Mouse (Mus musculus) hindbrain, embryonic 12.5 days (tissue): ENCODE measurements around the gene Gpr63. TPM values are rescaled to one million over a fixed set of nuclear protein-coding genes. Genes with fewer than 3 reads are reported as not detected.
A peak's percentile ranks its signal among the peaks of the same experiment; 100 is the strongest.
"Not testable (repeated sequence)": the region's sequence is repeated elsewhere in the genome, so short reads cannot be mapped to it uniquely, and the experiment has no call there.

Source experiments
- ATAC-seq: fragments of 200-750 bp; cut with Nextera tagmentation; 2 replicates; pipeline ENCODE4 v1.8.0; 2017; ENCODE audit warnings: moderate TSS enrichment; ENCODE audit not compliant: low FRiP score
- H3K27ac ChIP-seq: fragments of 300-500 bp; sonication (generic); 2 replicates; pipeline ENCODE4 v1.5.1; 2016; ENCODE audit warnings: mild to moderate bottlenecking
- H3K27me3 ChIP-seq: fragments of 300-500 bp; sonication (generic); 2 replicates; pipeline ENCODE4 v1.6.1; 2016; ENCODE audit warnings: mild to moderate bottlenecking
- H3K36me3 ChIP-seq: fragments of 300-500 bp; sonication (generic); 2 replicates; pipeline ENCODE4 v1.6.1; 2016; ENCODE audit warnings: mild to moderate bottlenecking
- H3K4me1 ChIP-seq: fragments of 300-500 bp; sonication (generic); 2 replicates; pipeline ENCODE4 v1.6.1; 2016
- H3K4me2 ChIP-seq: fragments of 300-500 bp; sonication (generic); replicated peaks from 2 replicates; pipeline ENCODE4 v1.6.1; 2016; ENCODE audit warnings: mild to moderate bottlenecking
- H3K4me3 ChIP-seq: fragments of 300-500 bp; sonication (generic); 2 replicates; pipeline ENCODE4 v1.5.1; 2016; ENCODE audit warnings: mild to moderate bottlenecking
- H3K9ac ChIP-seq: fragments of 300-500 bp; sonication (generic); 2 replicates; pipeline ENCODE4 v1.6.1; 2016; ENCODE audit warnings: mild to moderate bottlenecking, moderate library complexity
- H3K9me3 ChIP-seq: fragments of 300-500 bp; sonication (generic); replicated peaks from 2 replicates; pipeline ENCODE4 v1.6.1; 2016; ENCODE audit warnings: mild to moderate bottlenecking
- WGBS: fragments of 180-500 bp; shearing (Covaris S2); methylation state at CpG from one replicate; pipeline ENCODE4 v1.1.7; 2016; 5-methylcytosine and 5-hydroxymethylcytosine counted together
- polyA plus RNA-seq: library from polyadenylated mRNA; unstranded; fragments of >200 nt; fragmentation: Nextera tagmentation; extraction: Ambion mirVana; gene quantifications from 2 replicates; pipeline ENCODE4 v1.2.1, GENCODE M21; 2016

Gpr63 gene
- polyA plus RNA-seq: 1.6 and 2.3 TPM in 2 replicates

- H3K4me2 ChIP-seq: peak within 1 kb of the TSS; percentile 63
- H3K4me1 ChIP-seq: peaks cover 8% of the 10 kb centered on the region; the same call in 1 of the 2 replicates
- H3K36me3 ChIP-seq: no peaks in the 10 kb centered on the region
- H3K27ac ChIP-seq: peak within 1 kb of the TSS; percentile 93
- ATAC-seq: peak; percentile 98
- H3K27me3 ChIP-seq: no peaks in the 10 kb centered on the region
- H3K9ac ChIP-seq: peak within 1 kb of the TSS; percentile 84
- peak within 1 kb of the TSS; percentile 80 for H3K4me3 ChIP-seq
- under 1% methylated on average over 58 of the region's 78 CpGs for WGBS
- H3K9me3 ChIP-seq: no peaks in the 10 kb centered on the region
Observed at GRCm38 (mm10) chr4:24966299-24966991, at the start of gene Gpr63. TSS of gene Gpr63 (plus strand) at chr4:24966407.

- H3K4me1 ChIP-seq: no peaks in the 10 kb centered on the region
- no peak for ATAC-seq
- H3K9me3 ChIP-seq: no peaks in the 10 kb centered on the region
- 82% methylated on average over 5 of the region's 5 CpGs for WGBS
- H3K4me2 ChIP-seq: no peak overlapping the region
- no peaks in the 10 kb centered on the region for H3K36me3 ChIP-seq
- no peak overlapping the region for H3K9ac ChIP-seq
- H3K4me3 ChIP-seq: no peak overlapping the region
- H3K27me3 ChIP-seq: no peaks in the 10 kb centered on the region
- no peak overlapping the region for H3K27ac ChIP-seq
Observed at GRCm38 (mm10) chr4:24920006-24920577, 46.1 kb upstream of the Gpr63 start.

GRCm38 (mm10) chr4:24924726-24925125, 41.5 kb upstream of the Gpr63 start:
- Histone ChIP-seq H3K4me2 (no peak overlapping the region), H3K4me1 (no peaks in the 10 kb centered on the region), H3K9me3 (no peaks in the 10 kb centered on the region), H3K9ac (no peak overlapping the region), H3K36me3 (no peaks in the 10 kb centered on the region), H3K27ac (no peak overlapping the region), H3K27me3 (no peaks in the 10 kb centered on the region), H3K4me3 (no peak overlapping the region)
- 79% methylated on average over 2 of the region's 2 CpGs for WGBS
- no peak for ATAC-seq

GRCm38 (mm10) chr4:24928260-24928780, 37.9 kb upstream of the Gpr63 start:
- Histone ChIP-seq H3K9ac (no peak overlapping the region), H3K4me2 (no peak overlapping the region), H3K27me3 (no peaks in the 10 kb centered on the region), H3K27ac (no peak overlapping the region), H3K9me3 (no peaks in the 10 kb centered on the region), H3K36me3 (no peaks in the 10 kb centered on the region), H3K4me1 (no peaks in the 10 kb centered on the region), H3K4me3 (no peak overlapping the region)
- ATAC-seq: peak; percentile 52; the same call in 1 of the 2 replicates
- WGBS: 86% methylated on average over 5 of the region's 5 CpGs

GRCm38 (mm10) chr4:24928926-24929325, 37.3 kb upstream of the Gpr63 start:
- no peaks in the 10 kb centered on the region for H3K36me3 ChIP-seq
- H3K27ac ChIP-seq: no peak overlapping the region
- no peaks in the 10 kb centered on the region for H3K4me1 ChIP-seq
- no peak for ATAC-seq
- H3K4me3 ChIP-seq: no peak overlapping the region
- H3K9me3 ChIP-seq: no peaks in the 10 kb centered on the region
- 89% methylated on average over 5 of the region's 5 CpGs for WGBS
- H3K27me3 ChIP-seq: no peaks in the 10 kb centered on the region
- no peak overlapping the region for H3K4me2 ChIP-seq
- no peak overlapping the region for H3K9ac ChIP-seq

GRCm38 (mm10) chr4:24942728-24943424, 23.3 kb upstream of the Gpr63 start:
- no peaks in the 10 kb centered on the region for H3K36me3 ChIP-seq
- no peak overlapping the region for H3K9ac ChIP-seq
- no peak overlapping the region for H3K4me2 ChIP-seq
- no peak for ATAC-seq
- H3K9me3 ChIP-seq: no peaks in the 10 kb centered on the region
- no peaks in the 10 kb centered on the region for H3K27me3 ChIP-seq
- H3K4me1 ChIP-seq: no peaks in the 10 kb centered on the region
- WGBS: 63% methylated on average over 6 of the region's 6 CpGs
- no peak overlapping the region for H3K27ac ChIP-seq
- no peak overlapping the region for H3K4me3 ChIP-seq

- Histone ChIP-seq H3K4me2 (peak overlapping the region; percentile 63), H3K27ac (peak overlapping the region; percentile 93; the same call in 1 of the 2 replicates), H3K9ac (peak overlapping the region; percentile 84; the same call in 1 of the 2 replicates), H3K9me3 (no peaks in the 10 kb centered on the region), H3K27me3 (no peaks in the 10 kb centered on the region), H3K36me3 (no peaks in the 10 kb centered on the region), H3K4me3 (peak overlapping the region; percentile 80), H3K4me1 (peaks cover 8% of the 10 kb centered on the region; the same call in 1 of the 2 replicates)
- 5% methylated on average over 8 of the region's 8 CpGs for WGBS
- peak; percentile 69 for ATAC-seq
Observed at GRCm38 (mm10) chr4:24965918-24966298, 299 bp upstream of the Gpr63 start.

GRCm38 (mm10) chr4:24967251-24967650, 1.0 kb downstream of the Gpr63 start:
- Histone ChIP-seq H3K27me3 (no peaks in the 10 kb centered on the region), H3K4me1 (peaks cover 8% of the 10 kb centered on the region; the same call in 1 of the 2 replicates)
- no peak for ATAC-seq

GRCm38 (mm10) chr4:24978589-24978988, 12.4 kb downstream of the Gpr63 start:
- 45% methylated on average over 4 of the region's 4 CpGs for WGBS
- H3K9ac ChIP-seq: no peak overlapping the region
- no peak overlapping the region for H3K27ac ChIP-seq
- H3K9me3 ChIP-seq: no peaks in the 10 kb centered on the region
- no peak overlapping the region for H3K4me2 ChIP-seq
- no peaks in the 10 kb centered on the region for H3K36me3 ChIP-seq
- ATAC-seq: no peak
- H3K27me3 ChIP-seq: no peaks in the 10 kb centered on the region
- H3K4me1 ChIP-seq: no peaks in the 10 kb centered on the region
- H3K4me3 ChIP-seq: no peak overlapping the region

More at GRCm38 (mm10) chr4:24967251-24967650, 1.0 kb downstream of the Gpr63 start:
- H3K9me3 ChIP-seq: no peaks in the 10 kb centered on the region
- H3K9ac ChIP-seq: no peak overlapping the region
- no peaks in the 10 kb centered on the region for H3K36me3 ChIP-seq
- no peak overlapping the region for H3K27ac ChIP-seq
- WGBS: 20% methylated on average over 7 of the region's 7 CpGs
- H3K4me3 ChIP-seq: peak overlapping the region; percentile 80
- peak overlapping the region; percentile 63 for H3K4me2 ChIP-seq

GRCm38 (mm10) chr4:24985612-24986011, 19.4 kb downstream of the Gpr63 start:
- Histone ChIP-seq H3K4me1 (no peaks in the 10 kb centered on the region), H3K9ac (no peak overlapping the region), H3K27ac (no peak overlapping the region), H3K27me3 (no peaks in the 10 kb centered on the region), H3K4me2 (no peak overlapping the region), H3K4me3 (no peak overlapping the region), H3K9me3 (no peaks in the 10 kb centered on the region), H3K36me3 (no peaks in the 10 kb centered on the region)
- 94% methylated on average over 5 of the region's 5 CpGs for WGBS
- no peak for ATAC-seq

GRCm38 (mm10) chr4:24991475-24991874, 25.3 kb downstream of the Gpr63 start:
- H3K36me3 ChIP-seq: no peaks in the 10 kb centered on the region
- H3K4me1 ChIP-seq: no peaks in the 10 kb centered on the region
- H3K27ac ChIP-seq: no peak overlapping the region
- H3K4me3 ChIP-seq: no peak overlapping the region
- no peak for ATAC-seq
- H3K27me3 ChIP-seq: no peaks in the 10 kb centered on the region
- no peak overlapping the region for H3K4me2 ChIP-seq
- WGBS: 94% methylated on average over 2 of the region's 2 CpGs
- no peak overlapping the region for H3K9ac ChIP-seq
- H3K9me3 ChIP-seq: no peaks in the 10 kb centered on the region

- H3K27ac ChIP-seq, H3K9me3 ChIP-seq, H3K4me3 ChIP-seq, H3K27me3 ChIP-seq, H3K4me2 ChIP-seq, H3K4me1 ChIP-seq, H3K9ac ChIP-seq, ATAC-seq: not testable (repeated sequence)
- peaks cover 15% of the 10 kb centered on the region for H3K36me3 ChIP-seq
- 91% methylated on average over 8 of the region's 8 CpGs for WGBS
Observed at GRCm38 (mm10) chr4:25009328-25009727, 43.1 kb downstream of the Gpr63 start.
